Mouse (Mus musculus): ENCODE measurements around the gene Olfr16.

Olfr16 gene

GRCm38 (mm10) chr1:172950160-172950559, at the start of gene Olfr16:
TSS of gene Olfr16 (plus strand) at chr1:172950409.
- no peak for DNase-seq

- no peak for DNase-seq
Measured at GRCm38 (mm10) chr1:172903313-172903712, 46.9 kb upstream of the Olfr16 start.

- DNase-seq: no peak
Measured at GRCm38 (mm10) chr1:172917115-172917514, 33.1 kb upstream of the Olfr16 start.

DNA sequence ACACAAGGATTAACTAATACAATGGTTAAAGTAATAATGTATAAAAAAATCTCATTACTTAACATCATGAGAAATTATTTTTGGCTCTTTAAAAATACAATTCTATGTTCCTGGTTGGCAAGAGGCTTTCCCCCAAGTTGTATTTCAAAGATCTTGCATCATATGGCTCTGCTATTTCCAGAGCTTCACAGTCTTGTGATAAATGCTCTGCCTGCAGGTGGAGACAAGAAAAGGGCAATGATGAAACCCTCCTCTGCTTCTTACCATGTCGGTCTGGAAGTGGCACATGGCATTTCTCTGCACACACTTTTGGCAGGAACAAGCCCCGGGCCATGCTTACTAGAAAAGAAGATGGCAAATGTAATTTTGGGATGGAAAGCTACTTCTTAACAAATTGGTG, 31.8 kb upstream of the Olfr16 start:
- DNase-seq: no peak

- no peak for DNase-seq
Measured at GRCm38 (mm10) chr1:172932197-172932596, 18.0 kb upstream of the Olfr16 start.

- no peak for DNase-seq
Measured at GRCm38 (mm10) chr1:172951171-172951720, 1.0 kb downstream of the Olfr16 start.

DNA sequence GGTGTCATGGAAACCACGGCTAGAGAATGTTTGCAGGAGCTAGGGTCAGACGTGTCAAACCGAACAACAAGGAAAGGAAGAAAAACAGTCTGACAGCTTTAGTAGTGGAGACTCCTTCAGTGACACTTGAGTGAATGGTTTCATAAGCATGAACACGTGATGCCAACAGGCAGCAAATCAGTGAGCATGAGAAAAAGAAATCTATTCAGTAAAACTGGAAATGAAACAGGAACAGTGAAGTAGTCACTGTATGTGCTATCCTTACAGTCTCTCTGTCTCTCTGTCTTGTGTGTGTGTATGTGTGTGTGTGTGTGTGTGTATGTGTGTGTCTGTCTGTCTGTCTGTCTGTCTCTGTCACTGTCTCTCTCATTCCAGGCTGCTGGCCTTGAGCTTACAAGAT, 5.2 kb downstream of the Olfr16 start:
- no peak for DNase-seq

GRCm38 (mm10) chr1:172960452-172960851, 10.2 kb downstream of the Olfr16 start:
- no peak for DNase-seq

DNA sequence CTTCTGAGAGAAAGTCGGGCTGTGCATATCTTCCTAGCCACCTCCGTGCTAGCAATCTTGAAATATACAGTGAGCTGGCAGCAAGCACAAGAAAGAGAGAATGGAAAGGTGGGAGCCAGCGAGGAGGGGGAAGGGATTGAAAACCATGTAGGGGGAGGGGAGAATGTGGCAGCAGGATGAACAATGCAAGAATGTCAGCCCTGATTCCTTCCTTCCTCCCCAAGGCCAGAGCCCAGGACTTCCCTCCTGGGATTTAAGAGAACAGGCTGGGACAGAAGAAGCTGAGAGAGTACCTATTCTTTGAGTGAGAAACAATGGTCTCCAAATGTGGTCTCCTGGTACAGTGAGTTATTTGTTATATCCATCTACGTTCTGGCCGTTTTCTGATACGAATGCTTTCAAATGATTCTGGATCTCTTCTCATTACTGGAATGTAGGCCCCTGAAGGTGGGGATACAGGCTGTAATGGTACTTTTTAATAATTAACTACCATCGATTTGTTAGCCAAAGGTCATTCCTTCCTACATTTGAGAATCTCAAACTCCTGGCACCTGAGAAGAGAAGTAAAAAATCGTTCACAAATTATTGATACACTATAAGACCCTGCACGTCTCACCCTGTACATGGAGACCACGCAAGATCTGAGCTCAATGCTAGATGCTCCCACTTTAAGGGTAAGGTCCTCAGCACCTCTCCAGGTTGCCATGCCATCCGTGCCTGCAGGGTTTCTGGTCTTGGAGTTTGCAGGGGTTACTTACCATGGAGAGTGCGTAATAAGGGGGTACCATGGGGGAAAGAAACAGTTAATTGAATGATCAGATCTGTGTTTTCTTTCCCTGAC, 39.8 kb downstream of the Olfr16 start:
- no peak for DNase-seq

DNA sequence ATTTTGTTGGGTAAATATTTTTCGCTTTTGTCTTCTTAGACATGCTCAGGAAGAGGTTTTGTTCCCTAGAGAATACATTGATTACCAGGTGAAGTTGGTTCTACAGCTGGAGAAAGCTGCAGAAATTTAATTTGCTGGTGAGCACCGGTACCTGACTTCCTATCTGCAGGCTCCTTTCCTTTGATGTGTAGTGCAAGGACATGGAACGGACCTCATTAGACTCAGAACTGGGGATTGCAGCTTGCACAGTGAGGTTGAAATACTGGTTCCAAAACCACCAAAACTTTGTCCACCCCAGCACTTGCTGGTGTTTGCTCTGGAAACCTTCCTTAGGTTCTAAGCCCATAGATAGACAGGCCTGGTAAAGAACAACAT, 40.4 kb downstream of the Olfr16 start:
- DNase-seq: no peak

All from cerebellum, postnatal 10 days (tissue).